In genomic region chr6:140231537-140231936, GRCm38 (mm10) we compare ENCODE assay signal across 35 mouse cellular contexts.
"Had no signal": no experiment of that assay in that cellular context is flagged by ENCODE, and none has a peak within 500 bp of the region (broad histone marks: within the 10 kb centered on the region; RNA-seq: fewer than 3 reads in every experiment).

No protein-coding gene starts in this region.

- H3K4me2 ChIP-seq: heart, embryonic 11.5 days; heart, embryonic 12.5 days; heart, embryonic 13.5 days; heart, embryonic 15.5 days; hindbrain, embryonic 12.5 days; hindbrain, embryonic 13.5 days; hindbrain, embryonic 14.5 days; hindbrain, embryonic 15.5 days; intestine, embryonic 15.5 days; kidney, embryonic 15.5 days had no signal

- ATAC-seq: hindbrain, embryonic 16.5 days; hindbrain, postnatal 0 days; inflammation-experienced regulatory T-cells, adult 6 months; intestine, embryonic 15.5 days; intestine, postnatal 0 days had no signal

- H3K27me3 ChIP-seq: heart, embryonic 12.5 days; heart, embryonic 13.5 days; heart, embryonic 15.5 days; hindbrain, embryonic 12.5 days; hindbrain, embryonic 13.5 days; hindbrain, embryonic 15.5 days; intestine, embryonic 15.5 days; kidney, embryonic 15.5 days had no signal

- H3K9ac ChIP-seq: heart, embryonic 12.5 days; heart, embryonic 13.5 days; heart, embryonic 15.5 days; hindbrain, embryonic 12.5 days; hindbrain, embryonic 13.5 days; hindbrain, embryonic 14.5 days; hindbrain, embryonic 15.5 days; intestine, embryonic 15.5 days; kidney, embryonic 15.5 days had no signal

- H3K36me3 ChIP-seq: heart, embryonic 10.5 days; heart, embryonic 12.5 days; heart, embryonic 13.5 days; heart, embryonic 15.5 days; hindbrain, embryonic 10.5 days; hindbrain, embryonic 12.5 days; hindbrain, embryonic 13.5 days; hindbrain, embryonic 15.5 days; intestine, embryonic 15.5 days; kidney, embryonic 15.5 days had no signal

- DNase-seq: heart, adult 2 months; heart, postnatal 10 days; heart, postnatal 14 days; heart, postnatal 36 days; heart, postnatal 4 days; kidney, adult 11 months; kidney, adult 18-20 months; kidney, adult 2 months; kidney, adult 8-10 months; kidney, adult 9 months; kidney, postnatal 10 days; kidney, postnatal 14 days; kidney, postnatal 25 days; kidney, postnatal 36 days; kidney, postnatal 4 days; layer of hippocampus, adult 9-11 months; layer of hippocampus, postnatal 36 days had no signal

- H3K9me3 ChIP-seq: heart, embryonic 10.5 days; heart, embryonic 13.5 days; heart, embryonic 15.5 days; hindbrain, embryonic 10.5 days; hindbrain, embryonic 12.5 days; hindbrain, embryonic 13.5 days; hindbrain, embryonic 15.5 days; intestine, embryonic 15.5 days; kidney, embryonic 15.5 days had no signal

- H3K27ac ChIP-seq: heart, adult 2 months; heart, embryonic 10.5 days; heart, embryonic 13.5 days; heart, embryonic 15.5 days; hindbrain, embryonic 10.5 days; hindbrain, embryonic 12.5 days; hindbrain, embryonic 13.5 days; hindbrain, embryonic 14.5 days; hindbrain, embryonic 15.5 days; hindbrain, postnatal 0 days; intestine, embryonic 15.5 days; kidney, embryonic 15.5 days; kidney, postnatal 0 days; layer of hippocampus, adult 2 months had no signal

- H3K4me3 ChIP-seq: heart, adult 2 months; heart, embryonic 10.5 days; heart, embryonic 12.5 days; heart, embryonic 13.5 days; heart, embryonic 15.5 days; hindbrain, embryonic 10.5 days; hindbrain, embryonic 12.5 days; hindbrain, embryonic 13.5 days; hindbrain, embryonic 15.5 days; intestine, embryonic 15.5 days; kidney, embryonic 15.5 days; layer of hippocampus, adult 2 months had no signal

- H3K4me1 ChIP-seq: heart, embryonic 10.5 days; heart, embryonic 12.5 days; heart, embryonic 13.5 days; hindbrain, embryonic 10.5 days; hindbrain, embryonic 12.5 days; intestine, embryonic 15.5 days; kidney, embryonic 15.5 days had no signal
